Mouse (Mus musculus): ENCODE data around the gene Nrp1. TPM values are rescaled to one million over a fixed set of nuclear protein-coding genes. Genes with fewer than 3 reads are reported as not detected.

Nrp1 gene
- total and polyA plus RNA-seq, 3 experiments = 7.3 to 14.7 (median 11.9) TPM

DNA sequence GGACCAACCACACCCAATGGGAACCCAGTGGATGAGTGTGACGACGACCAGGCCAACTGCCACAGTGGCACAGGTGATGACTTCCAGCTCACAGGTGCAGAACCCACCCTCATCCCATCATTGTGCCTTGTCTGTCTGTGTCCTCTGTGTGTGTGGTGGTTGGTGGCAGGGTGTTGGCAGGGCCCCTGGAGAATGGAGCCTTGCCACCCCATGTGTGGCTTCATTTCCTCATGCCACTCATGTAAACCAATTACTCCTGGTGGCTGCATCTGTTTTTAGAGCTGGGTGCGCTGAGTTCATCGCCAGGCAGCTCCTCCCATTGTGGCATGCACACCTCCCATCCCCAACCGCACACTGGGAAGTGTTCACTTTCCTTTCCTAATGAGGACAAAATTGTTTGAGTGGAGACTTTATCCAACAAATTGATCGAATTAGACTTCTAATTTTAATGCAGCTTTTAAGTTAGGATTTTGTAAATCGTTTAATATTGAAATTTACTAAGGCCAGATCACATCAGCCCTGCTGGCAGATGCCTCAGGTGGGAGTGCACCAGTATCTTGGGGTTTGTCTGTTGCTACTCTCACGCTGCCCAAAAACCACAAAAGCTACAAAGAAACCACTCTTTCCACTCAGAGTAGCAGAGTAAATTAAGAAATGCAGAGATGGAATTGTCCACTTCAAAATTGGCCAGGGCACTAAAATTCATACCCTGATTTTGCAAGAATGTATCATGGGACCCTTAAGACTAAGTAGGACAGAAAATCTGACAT lies 122.7 kb downstream of the Nrp1 start:
- Histone ChIP-seq H3K4me2 (ENCODE audit: insufficient read depth, low read depth, poor library complexity, severe bottlenecking) (no peak overlapping the region), H3K36me3 (replicated peaks in 1 of 2; ENCODE audit: control insufficient read depth in 1 of 2, insufficient read depth in 1 of 2, low read length in 1 of 2) (peaks cover 0 to 20% of the 10 kb centered on the region in 2 experiments), H3K9ac (ENCODE audit: insufficient read depth, low read depth) (no peak overlapping the region), H3K4me1 (ENCODE audit: control insufficient read depth in 1 of 2, insufficient read depth in 2 of 2) (peaks cover 8 to 26% of the 10 kb centered on the region in 2 experiments), H3K9me3 (replicated peaks; ENCODE audit: low read length) (no peaks in the 10 kb centered on the region), H3K4me3 (replicated peaks in 1 of 3; ENCODE audit: low read depth in 2 of 3, low read length in 2 of 3, poor library complexity in 1 of 3) (peak overlapping the region in 1 of 3 experiments; percentile 15), H3K27ac (ENCODE audit: insufficient read depth, low read depth) (no peak overlapping the region), H3K79me2 (replicated peaks; ENCODE audit: control insufficient read depth, extremely low read depth, insufficient read depth, poor library complexity, severe bottlenecking) (no peaks in the 10 kb centered on the region), H3K27me3 (replicated peaks) (no peaks in the 10 kb centered on the region)
- DNase-seq (ENCODE audit: extremely low read depth) = no peak
- in situ Hi-C loops (cut with MboI; ENCODE audit: low pct_ligation_motif_present, low pct_unique_long_range_greater_than_20kb, low sequenced_read_pairs) = loop anchor here (25.0 kb wide), 1 partner anchor 894 kb away; no protein-coding TSS in a partner anchor
- dilution Hi-C loops (cut with MboI; ENCODE audit: extremely low pct_ligation_motif_present, extremely low pct_unique_long_range_greater_than_20kb, low sequenced_read_pairs) = no loop called here
- TF ChIP-seq CTCF (conservative IDR thresholded peaks at IDR 0.05 in 1 of 2, IDR thresholded peaks at IDR 0.05 in 1 of 2; ENCODE audit: low read depth in 2 of 2, low read length in 2 of 2) = no peak
- TF ChIP-seq ZC3H11A (IDR thresholded peaks at IDR 0.05; ENCODE audit: low read depth, low read length) = no peak
- no peak for TF ChIP-seq HCFC1 (IDR thresholded peaks at IDR 0.05; ENCODE audit: low read depth, low read length)
- TF ChIP-seq POLR2AphosphoS2 (IDR thresholded peaks at IDR 0.05; ENCODE audit: low read depth, low read length) = no peak
- no peak for TF ChIP-seq CHD2 (IDR thresholded peaks at IDR 0.05; ENCODE audit: low read length)
- TF ChIP-seq NELFE (IDR thresholded peaks at IDR 0.05; ENCODE audit: low read depth, low read length) = no peak
- no peak for TF ChIP-seq JUN (IDR thresholded peaks at IDR 0.05; ENCODE audit: insufficient read depth, low read depth, low read length)
- no peak for TF ChIP-seq MAZ (IDR thresholded peaks at IDR 0.05; ENCODE audit: low read depth, low read length)
- TF ChIP-seq GABPA (IDR thresholded peaks at IDR 0.05; ENCODE audit: insufficient replicate concordance, low read depth, low read length) = no peak
- no peak for TF ChIP-seq MAX (IDR thresholded peaks at IDR 0.05; ENCODE audit: low read length)
- TF ChIP-seq RAD21 (IDR thresholded peaks at IDR 0.05; ENCODE audit: low read depth, low read length) = no peak

- no peak for DNase-seq (ENCODE audit: extremely low read depth)
- in situ Hi-C loops (cut with MboI; ENCODE audit: low pct_ligation_motif_present, low pct_unique_long_range_greater_than_20kb, low sequenced_read_pairs) (loop anchor here (25.0 kb wide), 1 partner anchor 896 kb away; no protein-coding TSS in a partner anchor), dilution Hi-C loops (cut with MboI; ENCODE audit: extremely low pct_ligation_motif_present, extremely low pct_unique_long_range_greater_than_20kb, low sequenced_read_pairs) (no loop called here)
- H3K4me3 ChIP-seq (replicated peaks in 1 of 3; ENCODE audit: low read depth in 2 of 3, low read length in 2 of 3, poor library complexity in 1 of 3) = no peak overlapping the region
- H3K9me3 ChIP-seq (replicated peaks; ENCODE audit: low read length) = no peaks in the 10 kb centered on the region
- H3K9ac ChIP-seq (ENCODE audit: insufficient read depth, low read depth) = no peak overlapping the region
- no peak for TF ChIP-seq SIN3A (IDR thresholded peaks at IDR 0.05; ENCODE audit: low read length)
- TF ChIP-seq ZNF384 (IDR thresholded peaks at IDR 0.05; ENCODE audit: low read depth, low read length) = peak; percentile 61; the same call in 1 of the 2 replicates
- TF ChIP-seq JUN (IDR thresholded peaks at IDR 0.05; ENCODE audit: insufficient read depth, low read depth, low read length) = peak; percentile 7; the same call in 1 of the 2 replicates
- peaks cover 9 to 46% of the 10 kb centered on the region in 2 experiments for H3K4me1 ChIP-seq (ENCODE audit: control insufficient read depth in 1 of 2, insufficient read depth in 2 of 2)
- H3K27me3 ChIP-seq (replicated peaks) = no peaks in the 10 kb centered on the region
- H3K4me2 ChIP-seq (ENCODE audit: insufficient read depth, low read depth, poor library complexity, severe bottlenecking) = no peak overlapping the region
- no peaks in the 10 kb centered on the region for H3K79me2 ChIP-seq (replicated peaks; ENCODE audit: control insufficient read depth, extremely low read depth, insufficient read depth, poor library complexity, severe bottlenecking)
- H3K27ac ChIP-seq (ENCODE audit: insufficient read depth, low read depth) = no peak overlapping the region
- peaks cover 0 to 5% of the 10 kb centered on the region in 2 experiments for H3K36me3 ChIP-seq (replicated peaks in 1 of 2; ENCODE audit: control insufficient read depth in 1 of 2, insufficient read depth in 1 of 2, low read length in 1 of 2)
These were observed 124.9 kb downstream of the Nrp1 start for GRCm38 (mm10) chr8:128483344-128483743.

Data from CH12.LX (cell line).